Comparison of ENCODE assay signal across 8 mouse cellular contexts in genomic region chr2:155133977-155134860, GRCm38 (mm10). TPM values are rescaled to one million over a fixed set of nuclear protein-coding genes. Genes with fewer than 3 reads are reported as not detected.
DNase-seq lines count a peak whose midpoint lies in the region; ATAC-seq and TF ChIP-seq lines count a peak whose summit lies in the region.

No protein-coding gene starts in this region.

- H3K36me3 ChIP-seq in ES-Bruce4 (ENCODE audit: control insufficient read depth, insufficient read depth, low read length, poor library complexity, severe bottlenecking), result peaks cover 12% of the 10 kb centered on the region
- peaks cover 16% of the 10 kb centered on the region for H3K36me3 ChIP-seq in embryonic facial prominence, embryonic 13.5 days
- H3K36me3 ChIP-seq in hindbrain, embryonic 12.5 days, result peaks cover 14% of the 10 kb centered on the region
- H3K36me3 ChIP-seq in splenic B cell, adult 2 months (ENCODE audit: control insufficient read depth, insufficient read depth, low read length, poor library complexity, severe bottlenecking), result no peaks in the 10 kb centered on the region; the same call in 1 of the 2 replicates

- no peaks in the 10 kb centered on the region for H3K27me3 ChIP-seq in ES-Bruce4 (ENCODE audit: control insufficient read depth, insufficient read depth, low read length, poor library complexity, severe bottlenecking)
- no peaks in the 10 kb centered on the region for H3K27me3 ChIP-seq in embryonic facial prominence, embryonic 13.5 days
- no peaks in the 10 kb centered on the region for H3K27me3 ChIP-seq in hindbrain, embryonic 12.5 days
- H3K27me3 ChIP-seq in splenic B cell, adult 2 months (ENCODE audit: control insufficient read depth, insufficient read depth, low read length, poor library complexity, severe bottlenecking), result no peaks in the 10 kb centered on the region

- WGBS in embryonic facial prominence, embryonic 13.5 days, result under 1% methylated on average over 18 of the region's 18 CpGs
- 2% methylated on average over 18 of the region's 18 CpGs for WGBS in hindbrain, embryonic 12.5 days

- peaks cover 2% of the 10 kb centered on the region; the same call in 1 of the 2 replicates for H3K9me3 ChIP-seq in ES-Bruce4 (replicated peaks; ENCODE audit: control insufficient read depth, insufficient read depth, low read length, poor library complexity, severe bottlenecking)
- H3K9me3 ChIP-seq in embryonic facial prominence, embryonic 13.5 days, result no peaks in the 10 kb centered on the region
- H3K9me3 ChIP-seq in hindbrain, embryonic 12.5 days (replicated peaks), result no peaks in the 10 kb centered on the region

- TF ChIP-seq EP300 in ES-Bruce4 (IDR thresholded peaks at IDR 0.05; ENCODE audit: insufficient read depth, low read depth, low read length), result no peak

- no peak for ATAC-seq in embryonic facial prominence, embryonic 13.5 days (ENCODE audit: insufficient number of reproducible peaks, insufficient read depth, low FRiP score, low TSS enrichment, low read depth)
- peak; percentile 66 for ATAC-seq in hindbrain, embryonic 12.5 days (ENCODE audit: low FRiP score)

- H3K4me3 ChIP-seq in ES-Bruce4 (ENCODE audit: low read depth, low read length), result peak overlapping the region; percentile 81
- peak overlapping the region; percentile 93 for H3K4me3 ChIP-seq in embryonic facial prominence, embryonic 13.5 days
- H3K4me3 ChIP-seq in hindbrain, embryonic 12.5 days, result peak overlapping the region; percentile 90

- TF ChIP-seq POLR2A in ES-Bruce4 (IDR thresholded peaks at IDR 0.05; ENCODE audit: insufficient read depth, low read length), result no peak

- H3K9ac ChIP-seq in ES-Bruce4 (ENCODE audit: low read depth, poor library complexity, severe bottlenecking), result peak overlapping the region; percentile 89
- H3K9ac ChIP-seq in embryonic facial prominence, embryonic 13.5 days, result peak overlapping the region; percentile 98
- peak overlapping the region; percentile 90 for H3K9ac ChIP-seq in hindbrain, embryonic 12.5 days

- H3K4me1 ChIP-seq in ES-Bruce4 (ENCODE audit: control insufficient read depth, insufficient read depth, low read length), result no peaks in the 10 kb centered on the region
- H3K4me1 ChIP-seq in embryonic facial prominence, embryonic 13.5 days, result peaks cover 15% of the 10 kb centered on the region
- H3K4me1 ChIP-seq in hindbrain, embryonic 12.5 days, result peaks cover 25% of the 10 kb centered on the region

- no peak for TF ChIP-seq CTCF in ES-Bruce4 (IDR thresholded peaks at IDR 0.05; ENCODE audit: low read depth, low read length)

- H3K27ac ChIP-seq in ES-Bruce4 (ENCODE audit: insufficient read depth, low read length), result no peak overlapping the region
- H3K27ac ChIP-seq in embryonic facial prominence, embryonic 13.5 days, result peak overlapping the region; percentile 88
- H3K27ac ChIP-seq in hindbrain, embryonic 12.5 days, result peak overlapping the region; percentile 79

- peak; percentile 25 for DNase-seq in kidney, adult 9 months
- no peak for DNase-seq in kidney, postnatal 10 days
- peak; percentile 22 for DNase-seq in lung, postnatal 36 days
- peak; percentile 46 for DNase-seq in splenic B cell, adult 2 months (ENCODE audit: low read depth, low spot score)
- no peak for DNase-seq in gastrocnemius, adult 18-20 months (ENCODE audit: low spot score)

- peak overlapping the region; percentile 73 for H3K4me2 ChIP-seq in embryonic facial prominence, embryonic 13.5 days
- peak overlapping the region; percentile 57 for H3K4me2 ChIP-seq in hindbrain, embryonic 12.5 days (replicated peaks)

RNA-seq across cellular contexts. Expression of gene Itch, which starts 0.9 kb away (rescaled TPM):
- 50.6 and 55.2 TPM in 2 replicates for polyA plus RNA-seq in ES-Bruce4 (2011; ENCODE audit: insufficient read depth, insufficient read length, low read depth, missing spikeins)
- 66.3 and 72.4 TPM in 2 replicates for polyA plus RNA-seq in embryonic facial prominence, embryonic 13.5 days (2015; fragmentation: Nextera tagmentation; extraction: Ambion mirVana)
- 60.3 and 68.5 TPM in 2 replicates for polyA plus RNA-seq in hindbrain, embryonic 12.5 days (2016; fragmentation: Nextera tagmentation; extraction: Ambion mirVana)
- total RNA-seq in gastrocnemius, adult 18-20 months (2021), result 10 to 100 TPM; 18.4 to 18.6 TPM

RNA-seq across cellular contexts. Expression of gene Ahcy, which starts 59.9 kb away (rescaled TPM):
- polyA plus RNA-seq in ES-Bruce4 (2011; ENCODE audit: insufficient read depth, insufficient read length, low read depth, missing spikeins), result 100 and 102 TPM in 2 replicates
- polyA plus RNA-seq in embryonic facial prominence, embryonic 13.5 days (2015; fragmentation: Nextera tagmentation; extraction: Ambion mirVana), result 68.1 and 80.8 TPM in 2 replicates
- polyA plus RNA-seq in hindbrain, embryonic 12.5 days (2016; fragmentation: Nextera tagmentation; extraction: Ambion mirVana), result 48.8 and 49.7 TPM in 2 replicates
- total RNA-seq in gastrocnemius, adult 18-20 months (2021), result 10 to 100 TPM; 14.4 to 15.8 TPM

Comparison
In these comparisons a context has a peak if more than half of its experiments do, and no peak if none do; other contexts are left out.
1. DNase-seq: peak in kidney, adult 9 months (single experiment), lung, postnatal 36 days (single experiment) and splenic B cell, adult 2 months (single experiment); none in kidney, postnatal 10 days (single experiment) and gastrocnemius, adult 18-20 months (single experiment).
2. Peak in every context shown above with its lines, with median percentiles within 50 percentile points of each other: H3K4me3 ChIP-seq and H3K9ac ChIP-seq.